Mouse (Mus musculus): Measurements from ENCODE around the gene Traip.

DNA sequence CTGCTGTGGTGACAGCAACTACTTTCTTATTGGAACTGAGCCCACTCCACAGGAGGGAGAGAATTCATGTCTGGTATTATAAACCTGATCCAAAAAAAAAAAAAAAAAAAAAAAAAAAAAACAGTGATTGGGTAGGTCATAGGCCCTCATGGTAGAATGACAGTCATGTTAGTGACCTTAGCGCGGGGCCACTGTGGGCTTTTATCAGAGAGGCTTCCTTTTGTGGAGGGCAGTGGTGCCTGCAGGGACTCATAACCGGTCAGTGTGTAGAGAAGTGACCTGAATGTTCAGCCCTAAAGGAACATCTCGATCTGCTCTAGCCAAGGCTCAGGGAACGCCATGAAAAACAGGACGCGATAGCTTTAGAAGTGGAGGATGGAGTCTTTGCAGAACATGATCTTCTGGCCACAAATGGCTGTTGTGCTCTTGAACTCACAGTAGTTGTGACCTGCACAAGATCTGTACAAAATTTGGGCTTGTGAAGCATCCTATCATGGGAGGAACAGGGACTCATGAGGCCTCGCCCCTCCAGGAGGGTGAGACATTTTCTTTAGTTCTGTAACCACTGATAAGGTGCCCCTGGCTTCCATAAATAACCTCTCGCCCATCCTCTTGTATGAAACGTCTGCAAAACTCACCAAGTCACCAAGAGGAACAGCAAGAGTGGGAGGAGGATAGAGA, 24.7 kb downstream of the Traip start:
- TF ChIP-seq EP300 (IDR thresholded peaks at IDR 0.05) (no peak), CTCF (IDR thresholded peaks at IDR 0.05) (no peak)
